Mouse (Mus musculus): ENCODE results near the gene Galnt11.
"Not testable (repeated sequence)": the region's sequence is repeated elsewhere in the genome, so short reads cannot be mapped to it uniquely, and the experiment has no call there.

Gene Galnt11

GRCm38 (mm10) chr5:25221604-25222003 lies at the start of gene Galnt11:
Gene Galnt11, plus strand, starts transcription at chr5:25221904.
- no peak for DNase-seq (ENCODE audit: inconsistent ontology term)

GRCm38 (mm10) chr5:25177937-25178336 lies 43.8 kb upstream of the Galnt11 start:
- not testable (repeated sequence) for DNase-seq (ENCODE audit: inconsistent ontology term)

GRCm38 (mm10) chr5:25178543-25178942 lies 43.2 kb upstream of the Galnt11 start:
- DNase-seq (ENCODE audit: inconsistent ontology term) = not testable (repeated sequence)

- no peak for DNase-seq (ENCODE audit: inconsistent ontology term)
Measured at GRCm38 (mm10) chr5:25179284-25179683, 42.4 kb upstream of the Galnt11 start.

- DNase-seq (ENCODE audit: inconsistent ontology term) = no peak
Measured at GRCm38 (mm10) chr5:25179936-25180488, 41.7 kb upstream of the Galnt11 start.

- no peak for DNase-seq (ENCODE audit: inconsistent ontology term)
Measured at GRCm38 (mm10) chr5:25181004-25181531, 40.6 kb upstream of the Galnt11 start, which contains the start of gene Galntl5. Gene Galntl5, plus strand, starts transcription at chr5:25181460.

- no peak for DNase-seq (ENCODE audit: inconsistent ontology term)
Measured at GRCm38 (mm10) chr5:25183595-25183994, 38.1 kb upstream of the Galnt11 start.

- peak; percentile 58 for DNase-seq (ENCODE audit: inconsistent ontology term)
Measured at GRCm38 (mm10) chr5:25184594-25184993, 37.1 kb upstream of the Galnt11 start.

GRCm38 (mm10) chr5:25187727-25188126 lies 34.0 kb upstream of the Galnt11 start:
- DNase-seq (ENCODE audit: inconsistent ontology term) = peak; percentile 31

- DNase-seq (ENCODE audit: inconsistent ontology term) = no peak
Measured at GRCm38 (mm10) chr5:25188802-25189201, 32.9 kb upstream of the Galnt11 start.

- peak; percentile 41 for DNase-seq (ENCODE audit: inconsistent ontology term)
Measured at GRCm38 (mm10) chr5:25190521-25190920, 31.2 kb upstream of the Galnt11 start.

GRCm38 (mm10) chr5:25211872-25212271 lies 9.8 kb upstream of the Galnt11 start:
- DNase-seq (ENCODE audit: inconsistent ontology term) = no peak

GRCm38 (mm10) chr5:25213216-25213615 lies 8.5 kb upstream of the Galnt11 start:
- not testable (repeated sequence) for DNase-seq (ENCODE audit: inconsistent ontology term)

GRCm38 (mm10) chr5:25215006-25215405 lies 6.7 kb upstream of the Galnt11 start:
- peak; percentile 10 for DNase-seq (ENCODE audit: inconsistent ontology term)

GRCm38 (mm10) chr5:25222752-25223702 lies 1.3 kb downstream of the Galnt11 start, which contains the start of gene E130116L18Rik:
Gene E130116L18Rik, minus strand, starts transcription at chr5:25223153.
- DNase-seq (ENCODE audit: inconsistent ontology term) = peak; percentile 92

- not testable (repeated sequence) for DNase-seq (ENCODE audit: inconsistent ontology term)
Measured at GRCm38 (mm10) chr5:25224377-25224776, 2.7 kb downstream of the Galnt11 start.

- DNase-seq (ENCODE audit: inconsistent ontology term) = no peak
Measured at GRCm38 (mm10) chr5:25243101-25243500, 21.4 kb downstream of the Galnt11 start.

- DNase-seq (ENCODE audit: inconsistent ontology term) = no peak
Measured at GRCm38 (mm10) chr5:25245806-25246472, 24.2 kb downstream of the Galnt11 start.

- DNase-seq (ENCODE audit: inconsistent ontology term) = no peak
Measured at GRCm38 (mm10) chr5:25246473-25246865, 24.8 kb downstream of the Galnt11 start.

- no peak for DNase-seq (ENCODE audit: inconsistent ontology term)
Measured at GRCm38 (mm10) chr5:25247036-25247435, 25.3 kb downstream of the Galnt11 start.

- DNase-seq (ENCODE audit: inconsistent ontology term) = no peak
Measured at GRCm38 (mm10) chr5:25252423-25252822, 30.7 kb downstream of the Galnt11 start.
